Mouse (Mus musculus) olfactory bulb, adult 2 months (tissue): ENCODE data around the gene Gtf2h5. TPM values are rescaled to one million over a fixed set of nuclear protein-coding genes. Genes with fewer than 3 reads are reported as not detected.

Experiments used
- H3K27ac ChIP-seq: fragments of 200-500 bp; 2 replicates; pipeline ENCODE4 v1.5.1; 2012; ENCODE audit warnings: low read depth, low read length; ENCODE audit not compliant: insufficient read depth
- H3K4me1 ChIP-seq: fragments of 200-500 bp; 2 replicates; pipeline ENCODE4 v1.6.1; 2012; ENCODE audit warnings: low read length; ENCODE audit not compliant: control insufficient read depth, insufficient read depth
- H3K4me3 ChIP-seq: fragments of 200-500 bp; 2 replicates; pipeline ENCODE4 v1.5.1; 2012; ENCODE audit warnings: mild to moderate bottlenecking, low read depth, low read length, moderate library complexity; ENCODE audit not compliant: insufficient read depth
- CTCF ChIP-seq: fragments of 200-500 bp; IDR thresholded peaks from 2 replicates; pipeline ENCODE4 v1.5.1; 2012; ENCODE audit warnings: low read depth, mild to moderate bottlenecking, low read length, moderate library complexity; ENCODE audit not compliant: insufficient read depth
- POLR2A ChIP-seq: fragments of 200-500 bp; IDR thresholded peaks from 2 replicates; pipeline ENCODE4 v1.6.1; 2012; ENCODE audit warnings: mild to moderate bottlenecking, low read depth, low read length, moderate library complexity; ENCODE audit not compliant: insufficient read depth
- WGBS: fragments of 180-500 bp; shearing (Covaris S2); methylation state at CpG from one replicate; pipeline ENCODE4 v1.1.7; 2018; 5-methylcytosine and 5-hydroxymethylcytosine counted together
- polyA plus RNA-seq: library from polyadenylated mRNA; stranded (reverse); fragments of >200 nt; gene quantifications from 2 replicates; pipeline ENCODE4 v1.2.4, GENCODE M21; 2012; ENCODE audit warnings: low replicate concordance; ENCODE audit not compliant: missing spikeins, insufficient read depth, insufficient read length

The Gtf2h5 gene
- polyA plus RNA-seq, 1 experiment: not detected

- under 1% methylated on average over 50 of the region's 50 CpGs for WGBS
- Histone ChIP-seq H3K4me3 (peak overlapping the region; percentile 86), H3K4me1 (peaks cover 2% of the 10 kb centered on the region; the same call in 1 of the 2 replicates), H3K27ac (peak overlapping the region; percentile 52)
- TF ChIP-seq POLR2A: no peak
- no peak for TF ChIP-seq CTCF
Measured at GRCm38 (mm10) chr17:6107015-6107601, 27.5 kb downstream of the Gtf2h5 start.

GRCm38 (mm10) chr17:6108175-6108574, 28.6 kb downstream of the Gtf2h5 start:
- Histone ChIP-seq H3K4me1 (peaks cover 2% of the 10 kb centered on the region; the same call in 1 of the 2 replicates), H3K27ac (no peak overlapping the region), H3K4me3 (peak overlapping the region; percentile 34)
- TF ChIP-seq CTCF (no peak), POLR2A (no peak)
- WGBS: 20% methylated on average over 7 of the region's 7 CpGs

- WGBS: 75% methylated on average over 3 of the region's 3 CpGs
- Histone ChIP-seq H3K4me1 (peaks cover 2% of the 10 kb centered on the region; the same call in 1 of the 2 replicates), H3K27ac (no peak overlapping the region), H3K4me3 (no peak overlapping the region)
- TF ChIP-seq POLR2A (no peak), CTCF (no peak)
Measured at GRCm38 (mm10) chr17:6110956-6111355, 31.4 kb downstream of the Gtf2h5 start.

- 87% methylated on average over 6 of the region's 6 CpGs for WGBS
- Histone ChIP-seq H3K4me3 (no peak overlapping the region), H3K4me1 (peaks cover 6% of the 10 kb centered on the region; the same call in 1 of the 2 replicates), H3K27ac (no peak overlapping the region)
- no peak for TF ChIP-seq CTCF
- no peak for TF ChIP-seq POLR2A
Measured at GRCm38 (mm10) chr17:6113653-6114052, 34.1 kb downstream of the Gtf2h5 start.

GRCm38 (mm10) chr17:6115085-6115484, 35.5 kb downstream of the Gtf2h5 start:
- H3K4me3 ChIP-seq: no peak overlapping the region
- no peak overlapping the region for H3K27ac ChIP-seq
- TF ChIP-seq CTCF: no peak
- no peak for TF ChIP-seq POLR2A
- H3K4me1 ChIP-seq: peaks cover 4% of the 10 kb centered on the region; the same call in 1 of the 2 replicates
- WGBS: 95% methylated on average over 9 of the region's 9 CpGs

- Histone ChIP-seq H3K4me3 (no peak overlapping the region), H3K27ac (no peak overlapping the region), H3K4me1 (peaks cover 4% of the 10 kb centered on the region; the same call in 1 of the 2 replicates)
- TF ChIP-seq CTCF: no peak
- no peak for TF ChIP-seq POLR2A
- WGBS: 77% methylated on average over 4 of the region's 4 CpGs
Measured at GRCm38 (mm10) chr17:6117148-6117725, 37.7 kb downstream of the Gtf2h5 start.

GRCm38 (mm10) chr17:6117917-6118316, 38.3 kb downstream of the Gtf2h5 start:
- TF ChIP-seq POLR2A: no peak
- TF ChIP-seq CTCF: no peak
- H3K4me3 ChIP-seq: no peak overlapping the region
- no peak overlapping the region for H3K27ac ChIP-seq
- peaks cover 4% of the 10 kb centered on the region; the same call in 1 of the 2 replicates for H3K4me1 ChIP-seq
- 89% methylated on average over 3 of the region's 3 CpGs for WGBS

GRCm38 (mm10) chr17:6118861-6119260, 39.3 kb downstream of the Gtf2h5 start:
- Histone ChIP-seq H3K4me3 (no peak overlapping the region), H3K27ac (no peak overlapping the region), H3K4me1 (peaks cover 4% of the 10 kb centered on the region; the same call in 1 of the 2 replicates)
- TF ChIP-seq CTCF (no peak), POLR2A (no peak)
- WGBS: 93% methylated on average over 4 of the region's 4 CpGs

- no peak overlapping the region for H3K27ac ChIP-seq
- no peak overlapping the region for H3K4me3 ChIP-seq
- 79% methylated on average over 4 of the region's 4 CpGs for WGBS
- 0 out of 2 replicates have a peak, but pooled peaks cover 2% of the 10 kb centered on the region for H3K4me1 ChIP-seq
- TF ChIP-seq CTCF (no peak), POLR2A (no peak)
Measured at GRCm38 (mm10) chr17:6123776-6124175, 44.2 kb downstream of the Gtf2h5 start.
